Mouse (Mus musculus) adrenal gland, adult 8-10 months (tissue): ENCODE measurements around the gene Calml3. TPM values are rescaled to one million over a fixed set of nuclear protein-coding genes. Genes with fewer than 3 reads are reported as not detected.
"Not testable (repeated sequence)": the region's sequence is repeated elsewhere in the genome, so short reads cannot be mapped to it uniquely, and the experiment has no call there.

Source experiments
- DNase-seq: peaks from one replicate; pipeline ENCODE4 v3.0.0; 2022
- total RNA-seq, 4 experiments: library from RNA; stranded (reverse); gene quantifications; 2 replicates each; pipeline ENCODE4 v1.2.4; 2022

Calml3 gene
- total RNA-seq, result under 1 TPM in 1 of 4 experiments, not detected in 3; 0.24 TPM

DNA sequence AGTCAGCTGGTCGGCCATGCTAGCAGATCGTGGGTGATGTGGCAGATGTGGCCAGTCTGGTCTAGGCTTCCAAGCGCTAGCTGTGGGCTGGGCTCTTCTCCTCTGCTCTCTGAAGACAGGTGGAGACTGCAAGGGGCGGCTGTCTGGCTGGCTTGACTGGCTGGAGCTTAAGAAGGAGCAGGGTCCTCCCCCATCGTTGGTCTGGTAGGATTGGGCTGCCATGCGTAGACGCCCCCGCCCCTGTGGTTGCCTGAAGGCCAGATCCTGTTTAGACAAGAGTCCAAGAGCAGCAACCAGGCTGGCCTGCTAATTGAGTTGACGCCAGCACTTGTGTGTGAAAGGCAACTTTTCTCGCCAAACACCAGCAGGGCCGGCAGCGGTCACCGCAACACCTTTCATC lies at the start of gene Calml3:
TSS of gene Calml3 (minus strand) at position 131 of the 400 bp plus-strand sequence.
- DNase-seq, result no peak

- no peak for DNase-seq
These were observed 46.2 kb upstream of the Calml3 start for GRCm38 (mm10) chr13:3850330-3850729.

- DNase-seq, result not testable (repeated sequence)
These were observed 36.5 kb upstream of the Calml3 start for GRCm38 (mm10) chr13:3840662-3841061.

- DNase-seq, result not testable (repeated sequence)
These were observed 33.2 kb upstream of the Calml3 start, which contains the start of gene Calm4 for GRCm38 (mm10) chr13:3837312-3837807. Gene Calm4 (plus strand): TSS chr13:3837757.

GRCm38 (mm10) chr13:3833644-3834043 lies 29.5 kb upstream of the Calml3 start:
- DNase-seq, result not testable (repeated sequence)

DNA sequence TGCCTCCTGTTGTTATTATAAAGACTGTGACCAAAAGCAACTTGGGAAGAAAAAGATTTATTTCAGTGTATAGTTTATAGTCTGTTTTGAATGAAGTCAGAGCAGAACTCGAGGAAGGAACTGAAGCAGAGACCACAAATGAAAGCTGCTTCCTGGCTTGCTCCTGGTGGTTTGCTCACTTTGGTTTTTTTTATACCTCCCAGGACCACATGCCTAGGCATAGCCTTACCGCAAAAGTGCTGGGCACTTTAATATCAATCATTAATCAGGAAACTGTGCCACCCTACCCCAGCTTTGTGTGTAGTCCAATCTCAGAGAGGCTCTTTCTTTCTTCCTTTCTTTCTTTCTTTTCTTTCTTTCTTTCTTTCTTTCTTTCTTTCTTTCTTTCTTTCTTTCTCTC lies 28.3 kb upstream of the Calml3 start:
- no peak for DNase-seq

DNA sequence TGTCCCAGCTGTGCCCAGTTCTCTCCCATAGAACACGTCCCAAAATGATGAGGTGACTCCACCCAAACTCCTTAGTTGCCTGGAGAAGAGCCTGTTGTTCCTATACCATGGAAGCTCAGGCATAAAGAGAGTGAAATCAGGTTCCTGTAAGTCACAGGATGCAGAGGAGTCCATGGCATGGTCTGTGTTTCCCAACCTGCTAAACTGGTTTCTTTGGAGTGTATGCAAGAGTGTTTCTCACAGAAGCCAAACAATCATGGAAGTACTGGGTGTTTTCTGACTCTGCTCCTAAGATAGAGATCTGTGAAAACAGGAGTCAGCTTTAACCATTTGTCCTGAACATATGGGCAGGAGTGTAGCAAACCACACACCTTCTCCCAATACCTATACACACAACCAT lies 27.9 kb upstream of the Calml3 start:
- no peak for DNase-seq

GRCm38 (mm10) chr13:3831546-3831945 lies 27.4 kb upstream of the Calml3 start:
- no peak for DNase-seq

- no peak for DNase-seq
These were observed 21.6 kb upstream of the Calml3 start for GRCm38 (mm10) chr13:3825726-3826125.

GRCm38 (mm10) chr13:3822105-3822504 lies 18.0 kb upstream of the Calml3 start:
- DNase-seq, result no peak

DNA sequence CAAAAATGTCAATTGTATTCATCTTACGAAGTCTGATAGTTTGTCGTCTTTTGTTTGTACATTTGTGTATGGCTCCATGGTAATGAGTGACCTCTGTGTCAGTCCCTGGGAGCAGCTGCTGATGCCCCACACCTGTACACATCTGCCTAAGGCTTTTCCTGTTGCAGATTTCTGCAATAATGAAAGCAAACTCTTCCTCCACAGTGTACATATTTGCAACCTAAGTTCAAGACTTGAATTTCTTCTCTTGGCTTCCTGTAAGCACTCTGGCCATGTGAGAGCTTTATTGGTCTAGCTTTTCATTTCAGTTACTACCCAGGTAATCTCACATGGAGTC lies 14.6 kb upstream of the Calml3 start:
- DNase-seq, result no peak

GRCm38 (mm10) chr13:3818012-3818739 lies 14.1 kb upstream of the Calml3 start:
- no peak for DNase-seq

- DNase-seq, result no peak
These were observed 3.2 kb upstream of the Calml3 start for GRCm38 (mm10) chr13:3807131-3807827.

DNA sequence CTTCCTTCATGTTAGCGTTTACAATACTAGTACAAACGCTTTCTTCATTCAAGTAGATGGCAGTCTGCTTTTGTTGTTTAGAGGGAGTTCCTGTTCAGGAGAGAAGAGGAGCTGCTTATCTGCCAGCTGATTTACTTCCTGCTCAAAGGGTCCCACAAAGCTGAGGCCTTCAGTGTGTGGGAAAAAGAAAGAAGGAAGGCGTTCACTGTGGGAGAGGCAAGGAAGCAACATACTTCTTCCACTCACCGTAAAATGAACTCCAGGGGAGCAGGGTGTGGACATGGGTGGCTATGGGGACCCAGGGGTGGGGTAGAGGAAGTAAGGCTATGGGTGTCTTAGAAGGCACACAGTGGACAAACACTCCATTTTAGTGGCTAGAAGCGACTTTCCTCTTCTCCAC lies 1.5 kb upstream of the Calml3 start:
- DNase-seq, result no peak

DNA sequence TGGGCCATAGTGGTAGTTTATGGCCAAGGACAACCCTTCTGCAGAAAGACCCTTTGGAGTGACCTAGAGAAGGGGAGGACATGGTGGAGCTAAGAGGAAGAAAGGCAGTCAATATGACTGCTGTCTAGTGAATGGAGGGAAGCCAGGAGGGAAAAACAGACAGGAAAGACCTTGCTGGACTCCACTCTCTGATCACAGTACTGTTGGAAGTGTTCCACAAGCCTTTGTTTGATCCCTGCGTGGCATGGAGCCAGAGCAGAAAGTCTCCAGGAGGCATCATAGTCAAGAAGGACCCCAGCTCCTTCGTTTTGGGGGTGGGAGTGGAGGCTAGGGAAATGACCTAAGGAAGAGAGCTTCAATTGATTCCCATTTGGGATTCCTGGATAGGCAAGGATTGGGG lies 1.0 kb upstream of the Calml3 start:
- DNase-seq, result no peak

DNA sequence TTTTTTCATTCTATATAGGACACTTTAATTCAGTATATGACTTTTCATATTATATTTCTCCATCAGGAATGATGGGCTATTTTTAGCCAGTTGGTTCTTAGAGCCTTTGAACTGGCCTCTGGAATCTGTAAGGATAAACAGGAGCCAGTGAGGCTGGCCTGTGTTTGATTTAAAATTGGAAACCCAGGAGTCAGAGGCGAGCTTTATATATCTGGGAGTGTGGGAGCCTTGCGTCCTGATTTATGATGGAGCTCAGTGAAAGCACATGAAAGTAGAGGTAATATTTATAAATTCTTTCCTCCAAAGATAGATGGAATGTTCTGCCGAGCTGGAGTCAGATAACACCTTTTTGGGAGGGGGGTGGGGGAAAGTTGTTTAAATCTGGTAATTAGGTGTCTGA lies 4.7 kb downstream of the Calml3 start:
- no peak for DNase-seq

DNA sequence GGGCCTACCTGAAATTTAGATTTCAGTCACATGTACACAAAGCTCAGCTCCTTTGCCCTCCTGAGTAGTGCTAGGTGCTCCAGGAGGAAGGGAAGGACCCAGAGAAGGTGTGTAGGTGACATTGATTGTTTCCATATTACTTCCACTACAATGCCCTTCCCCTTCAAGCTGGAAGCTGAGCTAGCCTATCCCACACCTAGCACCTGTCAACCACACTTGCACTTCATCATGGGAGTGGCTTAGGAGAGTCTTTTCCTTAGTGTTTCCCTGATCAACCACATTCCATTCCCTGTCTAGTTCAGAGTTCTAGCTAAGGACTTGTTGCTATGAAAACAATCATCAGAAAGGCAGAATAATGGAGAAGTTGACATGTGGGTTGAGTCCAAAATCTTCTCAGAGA lies 5.4 kb downstream of the Calml3 start:
- DNase-seq, result no peak

- DNase-seq, result no peak
These were observed 7.5 kb downstream of the Calml3 start for GRCm38 (mm10) chr13:3796649-3797048.

DNA sequence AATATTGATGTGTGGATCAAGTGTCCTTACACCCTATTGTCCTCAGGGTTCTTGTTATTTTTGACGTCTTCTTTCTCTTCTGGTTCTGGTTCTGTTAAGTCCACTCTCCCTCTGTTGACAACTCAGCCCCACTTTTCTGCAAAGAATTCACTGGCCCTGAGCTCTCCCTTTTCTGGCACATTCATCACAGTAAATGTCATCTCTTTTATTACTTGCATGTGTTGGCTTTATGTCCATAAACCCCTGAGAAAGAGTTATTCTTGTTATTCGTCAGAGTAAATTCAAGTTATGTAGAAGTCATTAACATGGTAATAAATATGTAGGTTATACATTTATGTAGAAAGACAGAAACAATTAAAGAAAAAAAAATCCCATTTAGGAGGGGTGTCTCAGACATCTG lies 14.6 kb downstream of the Calml3 start:
- no peak for DNase-seq

GRCm38 (mm10) chr13:3788588-3788987 lies 15.5 kb downstream of the Calml3 start:
- DNase-seq, result no peak

- no peak for DNase-seq
These were observed 16.5 kb downstream of the Calml3 start for GRCm38 (mm10) chr13:3787644-3788043.

DNA sequence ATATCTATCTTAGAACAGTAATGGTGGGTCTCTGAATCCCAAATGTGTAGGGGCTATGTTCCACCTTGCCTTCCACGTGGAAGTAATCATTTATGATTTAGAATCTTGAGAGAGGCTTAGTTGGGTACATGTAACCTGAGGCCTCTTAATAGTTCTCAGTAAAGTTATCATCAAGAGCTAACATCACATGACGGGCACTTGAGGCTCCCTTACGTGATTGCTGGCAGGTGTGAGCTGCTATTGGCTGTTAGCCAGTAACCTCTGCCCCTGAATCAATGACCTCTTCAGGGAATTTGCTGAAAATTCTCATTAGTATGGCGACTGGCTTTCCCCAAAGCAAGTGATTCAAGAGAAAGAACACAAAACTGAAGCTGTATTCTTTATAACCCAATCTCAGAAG lies 17.0 kb downstream of the Calml3 start:
- no peak for DNase-seq

DNA sequence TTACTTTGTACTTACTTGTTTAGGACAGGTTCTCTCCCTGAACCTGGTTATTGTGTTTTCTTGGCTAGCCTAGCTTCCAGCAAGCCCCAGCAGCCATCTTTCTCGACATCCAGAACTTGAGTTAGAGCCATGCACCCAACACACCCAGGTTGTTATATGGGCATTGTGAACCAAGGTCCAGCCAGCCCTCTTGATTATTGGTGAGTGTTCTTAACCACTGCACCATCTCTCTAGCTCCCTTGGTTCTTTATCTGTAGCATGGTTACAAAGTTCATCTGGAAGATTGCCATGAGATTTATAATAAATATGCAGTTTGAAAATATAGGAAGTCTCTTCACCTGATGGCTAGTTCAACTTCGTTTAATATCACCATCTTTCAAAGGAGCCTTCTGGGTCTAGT lies 20.5 kb downstream of the Calml3 start:
- DNase-seq, result no peak

- no peak for DNase-seq
These were observed 21.6 kb downstream of the Calml3 start for GRCm38 (mm10) chr13:3782499-3782898.
